Mouse (Mus musculus): ENCODE results near the gene Cdh4.

Cdh4 gene

GRCm38 (mm10) chr2:179442191-179442540 is at the start of gene Cdh4:
TSS of gene Cdh4 (plus strand) at chr2:179442431.
- DNase-seq (ENCODE audit: low read depth, low spot score) = no peak
- Histone ChIP-seq H3K27me3 (ENCODE audit: control insufficient read depth, insufficient read depth, low read length, poor library complexity, severe bottlenecking) (no peaks in the 10 kb centered on the region), H3K36me3 (ENCODE audit: control insufficient read depth, insufficient read depth, low read length, poor library complexity, severe bottlenecking) (no peaks in the 10 kb centered on the region)

- DNase-seq (ENCODE audit: low read depth, low spot score) = no peak
- H3K36me3 ChIP-seq (ENCODE audit: control insufficient read depth, insufficient read depth, low read length, poor library complexity, severe bottlenecking) = no peaks in the 10 kb centered on the region
- no peaks in the 10 kb centered on the region for H3K27me3 ChIP-seq (ENCODE audit: control insufficient read depth, insufficient read depth, low read length, poor library complexity, severe bottlenecking)
These were observed 46.8 kb upstream of the Cdh4 start for GRCm38 (mm10) chr2:179395442-179395841.

- Histone ChIP-seq H3K36me3 (ENCODE audit: control insufficient read depth, insufficient read depth, low read length, poor library complexity, severe bottlenecking) (no peaks in the 10 kb centered on the region), H3K27me3 (ENCODE audit: control insufficient read depth, insufficient read depth, low read length, poor library complexity, severe bottlenecking) (no peaks in the 10 kb centered on the region)
- no peak for DNase-seq (ENCODE audit: low read depth, low spot score)
These were observed 42.5 kb upstream of the Cdh4 start for GRCm38 (mm10) chr2:179399645-179400249.

GRCm38 (mm10) chr2:179410866-179411561 is 31.2 kb upstream of the Cdh4 start:
- Histone ChIP-seq H3K27me3 (ENCODE audit: control insufficient read depth, insufficient read depth, low read length, poor library complexity, severe bottlenecking) (no peaks in the 10 kb centered on the region), H3K36me3 (ENCODE audit: control insufficient read depth, insufficient read depth, low read length, poor library complexity, severe bottlenecking) (no peaks in the 10 kb centered on the region)
- no peak for DNase-seq (ENCODE audit: low read depth, low spot score)

GRCm38 (mm10) chr2:179412966-179413365 is 29.3 kb upstream of the Cdh4 start:
- Histone ChIP-seq H3K27me3 (ENCODE audit: control insufficient read depth, insufficient read depth, low read length, poor library complexity, severe bottlenecking) (no peaks in the 10 kb centered on the region), H3K36me3 (ENCODE audit: control insufficient read depth, insufficient read depth, low read length, poor library complexity, severe bottlenecking) (no peaks in the 10 kb centered on the region)
- DNase-seq (ENCODE audit: low read depth, low spot score) = no peak

- Histone ChIP-seq H3K27me3 (ENCODE audit: control insufficient read depth, insufficient read depth, low read length, poor library complexity, severe bottlenecking) (no peaks in the 10 kb centered on the region), H3K36me3 (ENCODE audit: control insufficient read depth, insufficient read depth, low read length, poor library complexity, severe bottlenecking) (no peaks in the 10 kb centered on the region)
- DNase-seq (ENCODE audit: low read depth, low spot score) = no peak
These were observed 28.0 kb upstream of the Cdh4 start for GRCm38 (mm10) chr2:179414253-179414652.

GRCm38 (mm10) chr2:179414704-179415103 is 27.5 kb upstream of the Cdh4 start:
- H3K27me3 ChIP-seq (ENCODE audit: control insufficient read depth, insufficient read depth, low read length, poor library complexity, severe bottlenecking) = no peaks in the 10 kb centered on the region
- no peak for DNase-seq (ENCODE audit: low read depth, low spot score)

GRCm38 (mm10) chr2:179415892-179416403 is 26.3 kb upstream of the Cdh4 start:
- no peaks in the 10 kb centered on the region for H3K36me3 ChIP-seq (ENCODE audit: control insufficient read depth, insufficient read depth, low read length, poor library complexity, severe bottlenecking)
- DNase-seq (ENCODE audit: low read depth, low spot score) = no peak
- no peaks in the 10 kb centered on the region for H3K27me3 ChIP-seq (ENCODE audit: control insufficient read depth, insufficient read depth, low read length, poor library complexity, severe bottlenecking)

More at GRCm38 (mm10) chr2:179414704-179415103, 27.5 kb upstream of the Cdh4 start:
- H3K36me3 ChIP-seq (ENCODE audit: control insufficient read depth, insufficient read depth, low read length, poor library complexity, severe bottlenecking) = no peaks in the 10 kb centered on the region

- no peak for DNase-seq (ENCODE audit: low read depth, low spot score)
- Histone ChIP-seq H3K27me3 (ENCODE audit: control insufficient read depth, insufficient read depth, low read length, poor library complexity, severe bottlenecking) (no peaks in the 10 kb centered on the region), H3K36me3 (ENCODE audit: control insufficient read depth, insufficient read depth, low read length, poor library complexity, severe bottlenecking) (no peaks in the 10 kb centered on the region)
These were observed 25.5 kb upstream of the Cdh4 start for GRCm38 (mm10) chr2:179416587-179417227.

- Histone ChIP-seq H3K27me3 (ENCODE audit: control insufficient read depth, insufficient read depth, low read length, poor library complexity, severe bottlenecking) (no peaks in the 10 kb centered on the region), H3K36me3 (ENCODE audit: control insufficient read depth, insufficient read depth, low read length, poor library complexity, severe bottlenecking) (no peaks in the 10 kb centered on the region)
- DNase-seq (ENCODE audit: low read depth, low spot score) = no peak
These were observed 16.6 kb upstream of the Cdh4 start for GRCm38 (mm10) chr2:179425602-179426001.

- no peaks in the 10 kb centered on the region for H3K36me3 ChIP-seq (ENCODE audit: control insufficient read depth, insufficient read depth, low read length, poor library complexity, severe bottlenecking)
- DNase-seq (ENCODE audit: low read depth, low spot score) = no peak
- H3K27me3 ChIP-seq (ENCODE audit: control insufficient read depth, insufficient read depth, low read length, poor library complexity, severe bottlenecking) = no peaks in the 10 kb centered on the region
These were observed 13.3 kb upstream of the Cdh4 start for GRCm38 (mm10) chr2:179428889-179429288.

- Histone ChIP-seq H3K27me3 (ENCODE audit: control insufficient read depth, insufficient read depth, low read length, poor library complexity, severe bottlenecking) (no peaks in the 10 kb centered on the region), H3K36me3 (ENCODE audit: control insufficient read depth, insufficient read depth, low read length, poor library complexity, severe bottlenecking) (no peaks in the 10 kb centered on the region)
- DNase-seq (ENCODE audit: low read depth, low spot score) = no peak
These were observed 2.1 kb upstream of the Cdh4 start for GRCm38 (mm10) chr2:179440161-179440560.

- no peak for DNase-seq (ENCODE audit: low read depth, low spot score)
- H3K36me3 ChIP-seq (ENCODE audit: control insufficient read depth, insufficient read depth, low read length, poor library complexity, severe bottlenecking) = no peaks in the 10 kb centered on the region
- H3K27me3 ChIP-seq (ENCODE audit: control insufficient read depth, insufficient read depth, low read length, poor library complexity, severe bottlenecking) = no peaks in the 10 kb centered on the region
These were observed 1.1 kb upstream of the Cdh4 start for GRCm38 (mm10) chr2:179441086-179441485.

GRCm38 (mm10) chr2:179441717-179442116 is 514 bp upstream of the Cdh4 start:
- DNase-seq (ENCODE audit: low read depth, low spot score) = no peak
- Histone ChIP-seq H3K36me3 (ENCODE audit: control insufficient read depth, insufficient read depth, low read length, poor library complexity, severe bottlenecking) (no peaks in the 10 kb centered on the region), H3K27me3 (ENCODE audit: control insufficient read depth, insufficient read depth, low read length, poor library complexity, severe bottlenecking) (no peaks in the 10 kb centered on the region)

- DNase-seq (ENCODE audit: low read depth, low spot score) = no peak
- Histone ChIP-seq H3K36me3 (ENCODE audit: control insufficient read depth, insufficient read depth, low read length, poor library complexity, severe bottlenecking) (no peaks in the 10 kb centered on the region), H3K27me3 (ENCODE audit: control insufficient read depth, insufficient read depth, low read length, poor library complexity, severe bottlenecking) (no peaks in the 10 kb centered on the region)
These were observed 452 bp downstream of the Cdh4 start for GRCm38 (mm10) chr2:179442541-179443225.
